Mouse (Mus musculus): ENCODE results near the gene Dock2. TPM values are rescaled to one million over a fixed set of nuclear protein-coding genes. Genes with fewer than 3 reads are reported as not detected.

The Dock2 gene
- polyA plus RNA-seq, 1 experiment from 2014 or later: 0.58 TPM

DNA sequence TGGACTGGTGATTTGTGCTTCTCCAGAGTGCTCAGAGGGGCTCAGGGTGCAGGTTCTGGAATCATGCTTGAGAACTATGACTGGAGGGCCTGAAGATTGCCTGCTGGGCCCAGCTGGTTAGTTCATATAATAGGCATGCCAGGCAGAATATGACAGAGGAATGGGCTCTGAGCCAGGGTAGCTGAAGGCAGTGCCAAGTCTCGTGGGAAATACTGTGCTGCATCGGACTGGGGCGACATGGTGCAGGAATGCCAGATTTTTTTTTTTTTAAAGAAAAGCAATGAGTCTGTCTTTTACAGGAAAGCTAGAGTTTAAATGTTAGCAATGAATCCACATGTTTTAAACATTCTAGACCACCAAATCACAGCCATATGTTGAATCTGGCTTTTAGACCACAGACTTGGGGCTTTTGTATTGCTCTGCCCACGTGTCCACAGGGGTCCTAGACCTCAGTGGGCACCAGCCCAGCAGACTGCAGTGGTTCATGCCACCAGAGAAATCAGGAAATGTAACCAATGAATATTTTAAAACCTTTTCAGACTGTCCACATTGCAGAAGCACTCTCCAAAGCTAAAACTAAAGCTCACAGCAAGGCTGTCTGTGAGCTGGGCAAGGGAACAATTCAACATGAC lies 435.3 kb downstream of the Dock2 start:
- Histone ChIP-seq H3K4me2 (no peak overlapping the region), H3K9ac (replicated peaks) (no peak overlapping the region), H3K27me3 (no peaks in the 10 kb centered on the region), H3K9me3 (no peaks in the 10 kb centered on the region), H3K27ac (peak overlapping the region; percentile 59), H3K4me3 (replicated peaks) (no peak overlapping the region), H3K36me3 (no peaks in the 10 kb centered on the region), H3K4me1 (replicated peaks) (peaks cover 34% of the 10 kb centered on the region; the same call in 1 of the 2 replicates)
- WGBS: 42% methylated on average over 4 of the region's 4 CpGs
- no peak for ATAC-seq (ENCODE audit: insufficient number of reproducible peaks, insufficient read depth, low FRiP score, low TSS enrichment, low read depth)

DNA sequence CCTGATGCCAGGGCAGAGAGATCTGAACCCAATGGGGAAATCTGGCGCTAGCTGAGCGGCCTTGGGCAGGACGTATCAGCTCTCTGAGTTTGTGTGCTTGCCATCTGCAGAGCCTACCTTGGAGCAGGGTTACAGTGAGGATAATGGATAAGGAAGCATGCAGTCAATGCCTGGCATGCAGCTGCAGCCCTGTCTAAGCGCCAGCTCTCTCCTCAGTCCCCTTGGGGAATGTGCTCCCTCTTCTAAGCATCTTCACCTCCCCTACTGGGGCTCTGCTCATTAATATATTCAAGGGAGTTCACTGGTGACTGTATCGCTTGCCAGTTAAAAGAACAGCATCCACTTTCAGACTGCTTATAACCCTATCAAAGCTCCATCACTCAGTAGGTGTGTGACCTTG lies 439.4 kb downstream of the Dock2 start:
- H3K4me1 ChIP-seq (replicated peaks): peaks cover 33% of the 10 kb centered on the region; the same call in 1 of the 2 replicates
- H3K9ac ChIP-seq (replicated peaks): no peak overlapping the region
- H3K27ac ChIP-seq: no peak overlapping the region
- no peaks in the 10 kb centered on the region for H3K9me3 ChIP-seq
- H3K36me3 ChIP-seq: no peaks in the 10 kb centered on the region
- H3K4me3 ChIP-seq (replicated peaks): no peak overlapping the region
- 66% methylated on average over 5 of the region's 5 CpGs for WGBS
- H3K27me3 ChIP-seq: no peaks in the 10 kb centered on the region
- no peak overlapping the region for H3K4me2 ChIP-seq
- ATAC-seq (ENCODE audit: insufficient number of reproducible peaks, insufficient read depth, low FRiP score, low TSS enrichment, low read depth): no peak

DNA sequence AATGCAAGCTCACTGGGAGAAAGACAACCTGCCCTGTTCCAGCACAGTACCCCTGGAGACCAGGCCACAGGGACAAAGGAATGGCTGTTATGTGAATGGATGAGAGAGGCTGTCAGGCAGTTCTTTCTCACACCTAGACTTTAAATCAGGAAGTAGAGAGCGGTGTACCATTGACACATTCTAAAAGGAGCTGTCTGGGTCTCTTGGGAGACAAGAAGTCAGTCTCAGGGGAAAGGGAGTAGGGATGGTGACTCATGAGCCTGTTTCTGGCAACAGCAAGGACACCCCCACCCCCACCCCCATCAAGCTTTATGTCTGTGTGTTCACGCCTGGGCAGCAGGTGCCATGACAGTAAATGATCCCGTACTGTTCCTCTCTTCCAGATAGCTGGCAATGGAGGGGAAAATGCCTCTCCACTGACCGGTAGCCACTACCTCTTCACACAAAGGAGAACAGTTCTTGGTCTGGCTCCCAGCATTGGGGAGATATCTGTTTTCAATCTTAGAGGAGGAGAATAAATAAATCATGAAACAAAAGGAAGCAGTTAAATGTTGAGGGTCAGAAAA lies 439.9 kb downstream of the Dock2 start:
- no peaks in the 10 kb centered on the region for H3K9me3 ChIP-seq
- H3K27me3 ChIP-seq: no peaks in the 10 kb centered on the region
- H3K27ac ChIP-seq: no peak overlapping the region
- H3K9ac ChIP-seq (replicated peaks): no peak overlapping the region
- no peak overlapping the region for H3K4me2 ChIP-seq
- peaks cover 28% of the 10 kb centered on the region; the same call in 1 of the 2 replicates for H3K4me1 ChIP-seq (replicated peaks)
- 66% methylated on average over 4 of the region's 4 CpGs for WGBS
- no peaks in the 10 kb centered on the region for H3K36me3 ChIP-seq
- no peak overlapping the region for H3K4me3 ChIP-seq (replicated peaks)
- ATAC-seq (ENCODE audit: insufficient number of reproducible peaks, insufficient read depth, low FRiP score, low TSS enrichment, low read depth): no peak

DNA sequence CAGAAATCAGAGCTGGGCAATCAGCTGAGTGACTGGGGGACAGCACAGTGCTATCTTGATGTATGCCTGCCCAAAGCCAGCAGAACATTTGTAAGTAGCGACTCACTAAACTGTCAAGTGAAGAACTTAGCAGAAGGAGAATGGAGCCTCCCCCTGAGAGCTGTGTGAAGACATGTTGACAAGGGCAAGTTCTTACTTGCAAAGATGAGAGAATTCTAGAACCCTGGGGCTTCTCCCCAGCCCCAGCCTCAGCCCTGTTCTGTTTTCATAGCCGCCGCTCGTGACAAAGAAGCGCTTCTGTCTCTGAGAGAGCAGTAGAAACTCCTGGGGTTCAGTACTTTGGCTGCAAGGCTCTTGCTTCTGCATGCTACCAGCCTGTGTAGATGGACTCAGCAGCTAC lies 444.0 kb downstream of the Dock2 start:
- Histone ChIP-seq H3K4me1 (replicated peaks) (peaks cover 21% of the 10 kb centered on the region; the same call in 1 of the 2 replicates), H3K27me3 (0 out of 2 replicates have a peak, but pooled peaks cover 2% of the 10 kb centered on the region), H3K36me3 (no peaks in the 10 kb centered on the region), H3K9me3 (no peaks in the 10 kb centered on the region), H3K27ac (no peak overlapping the region), H3K9ac (replicated peaks) (no peak overlapping the region), H3K4me2 (no peak overlapping the region), H3K4me3 (replicated peaks) (no peak overlapping the region)
- ATAC-seq (ENCODE audit: insufficient number of reproducible peaks, insufficient read depth, low FRiP score, low TSS enrichment, low read depth): no peak
- 75% methylated on average over 5 of the region's 5 CpGs for WGBS

DNA sequence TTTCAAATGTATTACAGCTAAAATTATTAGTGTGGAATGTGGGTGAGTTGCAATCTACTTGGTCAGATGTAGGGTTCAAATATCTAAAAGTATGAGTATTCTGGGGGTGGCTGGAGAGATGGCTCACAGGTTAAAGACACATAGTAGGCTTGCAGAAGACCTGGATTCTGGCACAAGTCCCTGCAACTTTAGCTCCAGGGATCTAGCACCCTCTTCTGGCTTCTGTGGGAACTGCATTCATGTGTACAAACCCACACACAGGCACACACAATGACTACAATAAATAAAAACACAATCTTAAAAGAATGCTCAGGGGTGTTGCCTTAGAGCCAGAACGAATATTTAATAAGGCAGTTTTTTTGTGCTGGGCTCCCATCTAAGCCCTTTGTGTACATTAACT lies 445.8 kb downstream of the Dock2 start:
- 77% methylated on average over 1 of the region's 1 CpGs for WGBS
- no peak overlapping the region for H3K4me2 ChIP-seq
- 0 out of 2 replicates have a peak, but pooled peaks cover 6% of the 10 kb centered on the region for H3K27me3 ChIP-seq
- H3K4me3 ChIP-seq (replicated peaks): no peak overlapping the region
- H3K36me3 ChIP-seq: no peaks in the 10 kb centered on the region
- no peaks in the 10 kb centered on the region for H3K9me3 ChIP-seq
- H3K9ac ChIP-seq (replicated peaks): no peak overlapping the region
- H3K4me1 ChIP-seq (replicated peaks): 0 out of 2 replicates have a peak, but pooled peaks cover 12% of the 10 kb centered on the region
- ATAC-seq (ENCODE audit: insufficient number of reproducible peaks, insufficient read depth, low FRiP score, low TSS enrichment, low read depth): no peak
- no peak overlapping the region for H3K27ac ChIP-seq

DNA sequence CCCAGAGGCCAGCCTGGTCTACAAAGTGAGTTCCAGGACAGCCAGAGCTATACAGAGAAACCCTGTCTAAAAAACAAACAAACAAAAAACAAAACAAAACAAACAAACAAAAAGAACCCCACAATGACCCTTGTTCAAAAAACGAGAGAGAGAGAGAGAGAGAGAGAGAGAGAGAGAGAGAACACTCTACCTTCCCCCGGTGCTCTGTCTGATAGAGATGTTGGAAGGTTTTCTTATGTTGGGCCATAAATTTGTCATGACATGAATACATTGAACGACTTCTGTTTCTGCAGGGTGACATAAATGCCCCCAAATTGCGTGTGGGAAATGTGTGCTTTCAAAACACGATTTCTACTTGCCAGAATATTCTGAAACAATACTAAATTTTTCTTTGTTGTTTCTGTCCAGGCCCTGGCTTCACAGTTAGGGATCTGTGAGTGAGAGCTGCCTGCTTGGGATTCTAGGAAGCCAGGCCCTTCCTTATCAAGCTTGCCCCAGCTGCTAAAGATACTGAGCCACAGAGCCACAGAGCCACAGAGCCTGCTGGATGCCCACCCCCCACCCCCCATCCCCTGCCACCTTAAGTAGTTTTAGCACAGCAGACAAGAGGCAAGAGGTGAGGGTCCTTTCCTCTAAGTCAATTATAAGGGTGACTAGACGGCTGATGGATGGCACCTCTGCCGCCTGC lies 451.2 kb downstream of the Dock2 start:
- Histone ChIP-seq H3K27ac (no peak overlapping the region), H3K4me1 (replicated peaks) (no peaks in the 10 kb centered on the region), H3K9me3 (no peaks in the 10 kb centered on the region), H3K4me3 (replicated peaks) (no peak overlapping the region), H3K4me2 (no peak overlapping the region), H3K27me3 (0 out of 2 replicates have a peak, but pooled peaks cover 6% of the 10 kb centered on the region), H3K9ac (replicated peaks) (no peak overlapping the region), H3K36me3 (no peaks in the 10 kb centered on the region)
- WGBS: 53% methylated on average over 7 of the region's 7 CpGs
- ATAC-seq (ENCODE audit: insufficient number of reproducible peaks, insufficient read depth, low FRiP score, low TSS enrichment, low read depth): no peak

DNA sequence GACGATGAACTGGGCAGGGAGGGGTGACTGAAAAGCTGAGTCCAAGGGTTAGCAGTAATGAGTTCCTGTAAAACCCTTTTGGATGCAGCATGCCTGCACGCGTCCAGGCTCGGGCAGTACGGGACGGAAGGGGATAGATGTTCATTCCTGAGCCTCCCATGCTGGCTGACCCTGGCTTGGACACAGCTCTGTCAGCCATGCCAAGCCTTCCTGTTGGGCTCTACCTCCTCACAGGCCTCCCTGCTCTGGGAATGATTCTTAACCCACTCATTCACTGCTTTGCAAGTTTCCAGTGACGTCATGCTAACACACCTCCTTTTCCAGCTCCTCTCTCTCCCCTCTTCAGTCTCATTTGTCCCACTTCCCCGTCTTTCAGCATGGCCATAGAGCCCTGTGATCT lies 460.0 kb downstream of the Dock2 start:
- 0 out of 2 replicates have a peak, but pooled peaks cover 5% of the 10 kb centered on the region for H3K4me1 ChIP-seq (replicated peaks)
- WGBS: 78% methylated on average over 8 of the region's 8 CpGs
- no peak overlapping the region for H3K9ac ChIP-seq (replicated peaks)
- ATAC-seq (ENCODE audit: insufficient number of reproducible peaks, insufficient read depth, low FRiP score, low TSS enrichment, low read depth): no peak
- no peaks in the 10 kb centered on the region for H3K36me3 ChIP-seq
- no peaks in the 10 kb centered on the region for H3K27me3 ChIP-seq
- no peak overlapping the region for H3K4me2 ChIP-seq
- H3K27ac ChIP-seq: no peak overlapping the region
- H3K9me3 ChIP-seq: no peaks in the 10 kb centered on the region
- no peak overlapping the region for H3K4me3 ChIP-seq (replicated peaks)

DNA sequence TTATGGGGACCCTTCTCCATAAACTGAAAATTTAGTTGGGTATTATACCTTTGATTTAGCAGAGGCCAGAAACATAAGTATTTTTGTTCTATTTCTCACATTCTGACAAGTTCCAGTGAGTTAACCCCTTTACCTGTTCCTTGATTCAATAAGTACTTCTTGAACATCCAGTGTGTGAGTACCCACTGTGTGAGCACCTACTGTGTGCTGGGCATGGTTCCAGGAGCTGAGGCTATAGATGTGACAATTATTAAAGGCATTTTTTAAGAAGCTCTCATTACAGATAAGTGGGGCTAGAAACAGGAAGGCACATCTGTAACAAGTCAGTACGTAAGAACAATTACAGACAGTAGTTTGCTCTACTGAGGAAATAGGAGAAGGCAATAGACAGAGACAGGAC lies 464.4 kb downstream of the Dock2 start:
- Histone ChIP-seq H3K4me3 (replicated peaks) (no peak overlapping the region), H3K36me3 (no peaks in the 10 kb centered on the region), H3K27me3 (no peaks in the 10 kb centered on the region; the same call in 1 of the 2 replicates), H3K9ac (replicated peaks) (no peak overlapping the region), H3K27ac (no peak overlapping the region), H3K4me2 (no peak overlapping the region), H3K4me1 (replicated peaks) (peaks cover 16% of the 10 kb centered on the region), H3K9me3 (no peaks in the 10 kb centered on the region)
- ATAC-seq (ENCODE audit: insufficient number of reproducible peaks, insufficient read depth, low FRiP score, low TSS enrichment, low read depth): no peak
- 80% methylated on average over 1 of the region's 1 CpGs for WGBS

DNA sequence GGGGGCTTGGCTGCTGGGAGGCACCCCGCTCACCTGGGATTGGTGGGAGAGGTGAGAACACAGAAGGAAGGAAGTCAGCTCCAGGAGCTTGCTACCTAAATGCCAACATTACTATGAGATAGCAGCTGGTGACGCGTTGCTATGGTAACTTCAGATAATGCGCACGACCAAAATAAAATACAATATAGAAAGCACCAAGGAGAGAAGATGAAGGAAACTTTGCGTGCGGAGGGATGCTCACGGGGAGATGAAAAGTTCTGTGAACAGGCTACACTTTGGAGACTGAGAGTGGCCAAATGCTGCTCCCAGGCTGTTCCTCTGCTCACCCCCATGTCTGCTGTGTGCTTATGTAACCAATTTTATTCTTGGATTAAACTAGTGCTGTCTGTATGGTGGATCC lies 466.7 kb downstream of the Dock2 start:
- Histone ChIP-seq H3K9ac (replicated peaks) (no peak overlapping the region), H3K4me1 (replicated peaks) (peaks cover 22% of the 10 kb centered on the region), H3K4me3 (replicated peaks) (no peak overlapping the region), H3K27ac (no peak overlapping the region), H3K27me3 (no peaks in the 10 kb centered on the region; the same call in 1 of the 2 replicates), H3K4me2 (no peak overlapping the region), H3K36me3 (no peaks in the 10 kb centered on the region), H3K9me3 (no peaks in the 10 kb centered on the region)
- 85% methylated on average over 8 of the region's 8 CpGs for WGBS
- ATAC-seq (ENCODE audit: insufficient number of reproducible peaks, insufficient read depth, low FRiP score, low TSS enrichment, low read depth): no peak

DNA sequence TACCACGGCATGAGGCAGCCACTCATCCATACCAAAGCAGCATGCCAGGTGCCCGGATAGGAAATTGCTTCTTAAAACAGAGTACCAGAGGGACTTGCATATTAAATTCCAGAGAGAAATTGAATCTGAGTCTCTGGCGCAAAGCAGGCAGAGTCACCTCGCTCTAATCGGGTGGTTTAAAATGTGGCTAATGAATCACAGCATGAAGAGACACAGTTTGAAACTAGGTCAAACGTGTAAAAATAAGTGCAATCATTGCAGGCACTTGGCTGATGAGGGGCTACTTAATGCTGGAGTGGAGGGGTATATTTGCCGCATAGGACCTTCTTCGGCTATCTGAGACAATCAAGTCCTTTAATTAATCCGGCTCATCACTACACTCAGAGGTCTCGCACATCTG lies 467.5 kb downstream of the Dock2 start:
- no peaks in the 10 kb centered on the region for H3K9me3 ChIP-seq
- no peak overlapping the region for H3K27ac ChIP-seq
- H3K36me3 ChIP-seq: no peaks in the 10 kb centered on the region
- 47% methylated on average over 10 of the region's 10 CpGs for WGBS
- ATAC-seq (ENCODE audit: insufficient number of reproducible peaks, insufficient read depth, low FRiP score, low TSS enrichment, low read depth): no peak
- H3K4me1 ChIP-seq (replicated peaks): peaks cover 22% of the 10 kb centered on the region
- peak overlapping the region; percentile 56; the same call in 1 of the 2 replicates for H3K4me2 ChIP-seq
- no peak overlapping the region for H3K9ac ChIP-seq (replicated peaks)
- no peaks in the 10 kb centered on the region; the same call in 1 of the 2 replicates for H3K27me3 ChIP-seq
- H3K4me3 ChIP-seq (replicated peaks): no peak overlapping the region

DNA sequence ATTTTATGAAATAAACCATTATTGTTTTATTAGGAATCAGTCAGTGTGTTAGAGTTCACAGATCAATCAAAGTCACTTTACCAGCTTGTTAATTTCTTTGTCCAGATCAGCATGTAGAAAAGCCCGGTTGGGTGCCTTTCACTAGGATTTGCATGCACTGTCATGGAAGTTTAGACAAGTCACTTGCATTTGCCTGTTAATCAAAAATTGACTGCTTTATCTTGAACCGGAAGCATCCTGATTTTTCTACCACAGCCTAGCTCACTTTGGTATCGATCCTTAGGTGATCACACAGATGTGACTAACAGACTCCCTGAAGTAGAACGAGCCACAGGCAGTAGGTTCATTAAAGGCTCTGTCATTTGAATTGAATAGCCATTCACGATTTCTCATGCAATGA lies 468.3 kb downstream of the Dock2 start:
- 35% methylated on average over 5 of the region's 5 CpGs for WGBS
- ATAC-seq (ENCODE audit: insufficient number of reproducible peaks, insufficient read depth, low FRiP score, low TSS enrichment, low read depth): no peak

More for the DNA sequence above, 468.3 kb downstream of the Dock2 start:
- Histone ChIP-seq H3K4me3 (replicated peaks) (peak overlapping the region; percentile 32), H3K27ac (no peak overlapping the region), H3K27me3 (no peaks in the 10 kb centered on the region; the same call in 1 of the 2 replicates), H3K36me3 (no peaks in the 10 kb centered on the region), H3K9me3 (no peaks in the 10 kb centered on the region), H3K4me2 (peak overlapping the region; percentile 56), H3K4me1 (replicated peaks) (peaks cover 22% of the 10 kb centered on the region), H3K9ac (replicated peaks) (no peak overlapping the region)
